Mouse (Mus musculus) intestine, postnatal 0 days (tissue): ENCODE measurements around the gene Treml2. TPM values are rescaled to one million over a fixed set of nuclear protein-coding genes. Genes with fewer than 3 reads are reported as not detected.
A peak's percentile ranks its signal among the peaks of the same experiment; 100 is the strongest.

Experiments
- ATAC-seq: fragments of 200-750 bp; cut with Nextera tagmentation; 2 replicates; pipeline ENCODE4 v1.8.0; 2017; ENCODE audit warnings: mild to moderate bottlenecking, moderate TSS enrichment, moderate library complexity
- H3K27ac ChIP-seq: fragments of 300-500 bp; sonication (generic); 2 replicates; pipeline ENCODE4 v1.5.1; 2014; ENCODE audit warnings: mild to moderate bottlenecking, low read depth, low read length, moderate library complexity
- H3K27me3 ChIP-seq: fragments of 300-500 bp; sonication (generic); replicated peaks from 2 replicates; pipeline ENCODE4 v1.6.1; 2014; ENCODE audit warnings: low read length, mixed read lengths; ENCODE audit not compliant: control insufficient read depth, insufficient read depth
- H3K36me3 ChIP-seq: fragments of 300-500 bp; sonication (generic); 2 replicates; pipeline ENCODE4 v1.6.1; 2014; ENCODE audit warnings: mild to moderate bottlenecking, moderate library complexity; ENCODE audit not compliant: control insufficient read depth, insufficient read depth
- H3K4me1 ChIP-seq: fragments of 300-500 bp; sonication (generic); replicated peaks from 2 replicates; pipeline ENCODE4 v1.6.1; 2014; ENCODE audit warnings: antibody characterized with exemption, low read length, mixed read lengths; ENCODE audit not compliant: control insufficient read depth, insufficient read depth
- H3K4me2 ChIP-seq: fragments of 300-500 bp; sonication (generic); replicated peaks from 2 replicates; pipeline ENCODE4 v1.6.1; 2014; ENCODE audit warnings: low read depth, mild to moderate bottlenecking, moderate library complexity
- H3K4me3 ChIP-seq: fragments of 300-500 bp; sonication (generic); 2 replicates; pipeline ENCODE4 v1.5.1; 2014; ENCODE audit warnings: low read depth, low read length
- H3K9ac ChIP-seq: fragments of 300-500 bp; sonication (generic); 2 replicates; pipeline ENCODE4 v1.6.1; 2014; ENCODE audit warnings: mild to moderate bottlenecking, low read depth, low read length
- H3K9me3 ChIP-seq: fragments of 300-500 bp; sonication (generic); 2 replicates; pipeline ENCODE4 v1.6.1; 2016; ENCODE audit warnings: mixed run types; ENCODE audit not compliant: control insufficient read depth
- CTCF ChIP-seq: sonication (generic); IDR thresholded peaks from 2 replicates; pipeline ENCODE4 v1.5.1; 2016; ENCODE audit warnings: low read depth, mild to moderate bottlenecking, control low read depth, antibody characterized with exemption, moderate library complexity
- WGBS: fragments of 180-500 bp; shearing (Covaris S2); extraction: QIAGEN DNeasy Blood & Tissue Kit; methylation state at CpG from one replicate; pipeline ENCODE4 v1.1.7; 2014; 5-methylcytosine and 5-hydroxymethylcytosine counted together
- polyA plus RNA-seq: library from polyadenylated mRNA; unstranded; fragments of >200 nt; fragmentation: Nextera tagmentation; extraction: Ambion mirVana; gene quantifications from 2 replicates; pipeline ENCODE4 v1.2.1, GENCODE M21; 2015

Treml2 gene
- polyA plus RNA-seq, 1 experiment from 2014 or later, result not detected

DNA sequence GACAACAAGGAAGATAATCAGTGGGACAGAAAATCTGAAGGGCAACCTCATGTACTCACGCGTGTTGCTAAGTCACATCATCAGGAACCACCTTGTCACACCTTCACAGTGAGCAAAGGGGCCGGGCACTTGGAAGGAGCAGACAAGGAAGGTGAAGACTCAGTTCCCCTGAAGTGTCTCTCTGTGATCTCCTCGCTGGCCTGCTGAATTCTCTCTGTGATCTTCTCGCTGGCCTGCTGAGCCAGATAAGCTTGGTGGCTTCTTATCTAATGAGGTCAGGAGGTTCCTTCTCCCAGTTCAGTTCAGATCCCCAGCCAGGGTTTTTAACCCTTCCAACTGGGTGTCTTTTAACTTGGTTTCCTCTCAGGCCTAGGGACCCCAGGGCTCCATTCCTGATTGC is 27.1 kb upstream of the Treml2 start:
- H3K9ac ChIP-seq, result no peak overlapping the region
- no peaks in the 10 kb centered on the region for H3K9me3 ChIP-seq
- TF ChIP-seq CTCF, result no peak
- peak overlapping the region; percentile 49 for H3K4me2 ChIP-seq
- H3K27ac ChIP-seq, result peak overlapping the region; percentile 41; the same call in 1 of the 2 replicates
- ATAC-seq, result peak; percentile 71
- H3K36me3 ChIP-seq, result no peaks in the 10 kb centered on the region
- no peaks in the 10 kb centered on the region for H3K27me3 ChIP-seq
- H3K4me1 ChIP-seq, result peaks cover 5% of the 10 kb centered on the region
- WGBS, result 50% methylated on average over 5 of the region's 5 CpGs
- H3K4me3 ChIP-seq, result no peak overlapping the region

DNA sequence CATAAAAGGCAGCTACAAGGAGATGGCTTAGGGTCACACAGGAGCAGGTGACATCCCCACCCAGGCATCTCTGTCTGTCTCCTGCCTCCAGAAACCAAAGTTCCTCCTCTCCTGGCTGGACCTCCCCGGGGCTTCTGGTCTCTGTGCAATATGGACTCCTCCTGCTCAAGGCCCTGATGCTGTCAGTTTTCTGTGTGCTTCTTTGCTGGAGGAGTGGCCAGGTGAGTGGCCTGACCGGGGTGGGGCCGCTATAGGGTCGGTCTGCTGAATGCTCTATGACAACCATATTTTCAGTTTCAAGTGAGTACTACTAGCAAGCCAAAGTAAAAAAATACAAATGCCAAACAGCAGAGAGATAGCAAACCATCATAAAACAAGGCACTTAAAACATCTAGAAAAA is 26.7 kb upstream of the Treml2 start:
- Histone ChIP-seq H3K4me1 (peaks cover 2% of the 10 kb centered on the region; the same call in 1 of the 2 replicates), H3K27me3 (no peaks in the 10 kb centered on the region), H3K9me3 (no peaks in the 10 kb centered on the region), H3K36me3 (no peaks in the 10 kb centered on the region), H3K4me3 (no peak overlapping the region), H3K9ac (no peak overlapping the region), H3K4me2 (peak overlapping the region; percentile 49; the same call in 1 of the 2 replicates), H3K27ac (peak overlapping the region; percentile 41; the same call in 1 of the 2 replicates)
- 0 out of 2 replicates have a peak, but pooled peaks have one; percentile 21 for ATAC-seq
- 37% methylated on average over 4 of the region's 4 CpGs for WGBS
- no peak for TF ChIP-seq CTCF

GRCm38 (mm10) chr17:48274098-48274497 is 25.2 kb upstream of the Treml2 start:
- no peak overlapping the region for H3K9ac ChIP-seq
- H3K27ac ChIP-seq, result no peak overlapping the region
- no peak for ATAC-seq
- H3K27me3 ChIP-seq, result no peaks in the 10 kb centered on the region
- WGBS, result 82% methylated on average over 4 of the region's 4 CpGs
- no peaks in the 10 kb centered on the region for H3K4me1 ChIP-seq
- H3K4me3 ChIP-seq, result no peak overlapping the region
- no peaks in the 10 kb centered on the region for H3K9me3 ChIP-seq
- H3K36me3 ChIP-seq, result no peaks in the 10 kb centered on the region
- TF ChIP-seq CTCF, result no peak
- H3K4me2 ChIP-seq, result no peak overlapping the region

GRCm38 (mm10) chr17:48274885-48275284 is 24.4 kb upstream of the Treml2 start:
- H3K4me2 ChIP-seq, result no peak overlapping the region
- H3K4me3 ChIP-seq, result no peak overlapping the region
- peak; percentile 88 for TF ChIP-seq CTCF
- no peaks in the 10 kb centered on the region for H3K4me1 ChIP-seq
- H3K36me3 ChIP-seq, result no peaks in the 10 kb centered on the region
- H3K9ac ChIP-seq, result no peak overlapping the region
- no peak overlapping the region for H3K27ac ChIP-seq
- WGBS, result 44% methylated on average over 6 of the region's 6 CpGs
- no peaks in the 10 kb centered on the region for H3K9me3 ChIP-seq
- H3K27me3 ChIP-seq, result no peaks in the 10 kb centered on the region
- ATAC-seq, result 0 out of 2 replicates have a peak, but pooled peaks have one; percentile 15

DNA sequence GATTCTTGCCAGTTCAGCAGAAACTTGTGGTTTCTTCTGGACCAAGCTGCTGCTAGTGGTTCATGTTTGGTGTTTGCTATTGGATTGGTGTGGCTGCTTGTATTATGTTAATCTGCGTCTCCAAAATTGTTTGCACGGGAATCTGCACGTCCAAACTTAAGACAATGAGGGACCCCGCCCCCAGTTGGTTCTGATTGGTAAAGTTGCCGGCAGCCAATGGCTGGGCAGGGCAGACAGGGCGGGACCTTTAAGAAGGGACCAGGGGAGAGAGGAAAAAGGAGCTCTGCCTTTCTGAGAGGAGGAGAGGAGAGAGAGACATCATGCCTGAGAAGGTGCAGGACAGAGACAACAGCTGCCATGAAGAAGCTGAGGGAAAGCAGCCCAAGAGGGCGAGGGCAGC is 23.6 kb upstream of the Treml2 start:
- no peak for ATAC-seq
- WGBS, result 55% methylated on average over 7 of the region's 7 CpGs
- no peaks in the 10 kb centered on the region for H3K4me1 ChIP-seq
- H3K4me3 ChIP-seq, result no peak overlapping the region
- TF ChIP-seq CTCF, result no peak
- H3K27ac ChIP-seq, result no peak overlapping the region
- no peak overlapping the region for H3K4me2 ChIP-seq
- H3K9me3 ChIP-seq, result no peaks in the 10 kb centered on the region
- no peak overlapping the region for H3K9ac ChIP-seq
- no peaks in the 10 kb centered on the region for H3K27me3 ChIP-seq
- H3K36me3 ChIP-seq, result no peaks in the 10 kb centered on the region

- Histone ChIP-seq H3K4me3 (no peak overlapping the region), H3K4me2 (no peak overlapping the region), H3K9me3 (no peaks in the 10 kb centered on the region), H3K27me3 (no peaks in the 10 kb centered on the region), H3K27ac (no peak overlapping the region), H3K9ac (no peak overlapping the region), H3K36me3 (no peaks in the 10 kb centered on the region), H3K4me1 (0 out of 2 replicates have a peak, but pooled peaks cover 3% of the 10 kb centered on the region)
- ATAC-seq, result no peak
- TF ChIP-seq CTCF, result no peak
These were observed 20.9 kb upstream of the Treml2 start for GRCm38 (mm10) chr17:48278381-48278780.

- H3K27ac ChIP-seq, result no peak overlapping the region
- H3K9ac ChIP-seq, result no peak overlapping the region
- no peak overlapping the region for H3K4me3 ChIP-seq
- no peak overlapping the region for H3K4me2 ChIP-seq
- no peak for TF ChIP-seq CTCF
- 85% methylated on average over 4 of the region's 4 CpGs for WGBS
- no peaks in the 10 kb centered on the region for H3K9me3 ChIP-seq
- ATAC-seq, result no peak
- 0 out of 2 replicates have a peak, but pooled peaks cover 3% of the 10 kb centered on the region for H3K4me1 ChIP-seq
- no peaks in the 10 kb centered on the region for H3K36me3 ChIP-seq
- H3K27me3 ChIP-seq, result no peaks in the 10 kb centered on the region
These were observed 20.3 kb upstream of the Treml2 start for GRCm38 (mm10) chr17:48279002-48279401.
